Mouse (Mus musculus): ENCODE results near the gene Pafah1b3. TPM values are rescaled to one million over a fixed set of nuclear protein-coding genes. Genes with fewer than 3 reads are reported as not detected.

Pafah1b3 gene
- polyA plus RNA-seq, 1 experiment from 2014 or later: 152 TPM

- Histone ChIP-seq H3K27me3 (ENCODE audit: insufficient read depth, low read length) (no peaks in the 10 kb centered on the region), H3K9ac (ENCODE audit: low read depth, low read length) (peak overlapping the region; percentile 67), H3K4me3 (replicated peaks; ENCODE audit: low read depth, low read length) (peak overlapping the region; percentile 62), H3K27ac (peak overlapping the region; percentile 96), H3K4me1 (replicated peaks; ENCODE audit: insufficient read depth, low read length) (peaks cover 56% of the 10 kb centered on the region), H3K9me3 (replicated peaks; ENCODE audit: low read length) (no peaks in the 10 kb centered on the region), H3K4me2 (ENCODE audit: low read length) (peak overlapping the region; percentile 97), H3K36me3 (ENCODE audit: insufficient read depth, low read length) (0 out of 2 replicates have a peak, but pooled peaks cover 2% of the 10 kb centered on the region)
- ATAC-seq (replicated peaks; ENCODE audit: low FRiP score, low read depth) (no peak), DNase-seq (ENCODE audit: low spot score) (peak; percentile 62)
- TF ChIP-seq CTCF (IDR thresholded peaks at IDR 0.05; ENCODE audit: low read depth): 0 out of 2 replicates have a peak, but pooled peaks have one; percentile 2
- WGBS: 0% methylated on average over 6 of the region's 6 CpGs
Measured at GRCm38 (mm10) chr7:25279861-25280791, 17.7 kb downstream of the Pafah1b3 start.

GRCm38 (mm10) chr7:25279076-25279860 lies 18.5 kb downstream of the Pafah1b3 start:
- WGBS: 1% methylated on average over 48 of the region's 49 CpGs
- ATAC-seq (replicated peaks; ENCODE audit: low FRiP score, low read depth) (peak; percentile 21), DNase-seq (ENCODE audit: low spot score) (peak; percentile 89)
- no peaks in the 10 kb centered on the region for H3K36me3 ChIP-seq (ENCODE audit: insufficient read depth, low read length)
- H3K9me3 ChIP-seq (replicated peaks; ENCODE audit: low read length): no peaks in the 10 kb centered on the region
- peak; percentile 47 for TF ChIP-seq CTCF (IDR thresholded peaks at IDR 0.05; ENCODE audit: low read depth)
- peak overlapping the region; percentile 97 for H3K4me2 ChIP-seq (ENCODE audit: low read length)
- H3K4me3 ChIP-seq (replicated peaks; ENCODE audit: low read depth, low read length): peak overlapping the region; percentile 62
- peak overlapping the region; percentile 96 for H3K27ac ChIP-seq
- no peaks in the 10 kb centered on the region for H3K27me3 ChIP-seq (ENCODE audit: insufficient read depth, low read length)
- H3K4me1 ChIP-seq (replicated peaks; ENCODE audit: insufficient read depth, low read length): peaks cover 49% of the 10 kb centered on the region
- H3K9ac ChIP-seq (ENCODE audit: low read depth, low read length): peak overlapping the region; percentile 67

GRCm38 (mm10) chr7:25278341-25279075 lies 19.3 kb downstream of the Pafah1b3 start:
- Histone ChIP-seq H3K36me3 (ENCODE audit: insufficient read depth, low read length) (no peaks in the 10 kb centered on the region), H3K9me3 (replicated peaks; ENCODE audit: low read length) (no peaks in the 10 kb centered on the region), H3K27me3 (ENCODE audit: insufficient read depth, low read length) (no peaks in the 10 kb centered on the region), H3K9ac (ENCODE audit: low read depth, low read length) (peak overlapping the region; percentile 67), H3K4me1 (replicated peaks; ENCODE audit: insufficient read depth, low read length) (peaks cover 42% of the 10 kb centered on the region), H3K4me2 (ENCODE audit: low read length) (peak overlapping the region; percentile 97), H3K27ac (peak overlapping the region; percentile 96), H3K4me3 (replicated peaks; ENCODE audit: low read depth, low read length) (peak overlapping the region; percentile 62)
- ATAC-seq (replicated peaks; ENCODE audit: low FRiP score, low read depth) (peak; percentile 50), DNase-seq (ENCODE audit: low spot score) (peak; percentile 90)
- TF ChIP-seq CTCF (IDR thresholded peaks at IDR 0.05; ENCODE audit: low read depth): peak; percentile 68; the same call in 1 of the 2 replicates
- WGBS: under 1% methylated on average over 54 of the region's 60 CpGs

DNA sequence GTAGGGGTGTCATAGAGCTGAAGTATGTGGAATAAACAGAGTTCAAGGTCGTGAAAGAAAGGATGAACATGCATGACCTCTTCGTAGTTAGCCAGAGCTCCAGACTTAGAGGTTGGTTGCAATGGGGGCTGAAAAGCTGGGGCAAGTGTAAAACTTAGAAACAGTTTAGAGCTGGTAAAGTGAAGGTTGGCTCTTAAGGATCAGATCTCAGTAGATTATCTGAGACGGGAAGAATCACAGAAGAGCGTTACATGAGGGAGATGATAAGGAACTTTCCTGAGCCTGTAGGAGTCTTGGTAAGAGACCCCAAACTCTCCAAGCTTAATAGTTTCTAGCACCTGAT lies 19.8 kb downstream of the Pafah1b3 start:
- ATAC-seq (replicated peaks; ENCODE audit: low FRiP score, low read depth) (no peak), DNase-seq (ENCODE audit: low spot score) (no peak)
- 12% methylated on average over 4 of the region's 4 CpGs for WGBS
- H3K27me3 ChIP-seq (ENCODE audit: insufficient read depth, low read length): no peaks in the 10 kb centered on the region
- peak overlapping the region; percentile 62 for H3K4me3 ChIP-seq (replicated peaks; ENCODE audit: low read depth, low read length)
- H3K9ac ChIP-seq (ENCODE audit: low read depth, low read length): peak overlapping the region; percentile 67
- peak overlapping the region; percentile 97 for H3K4me2 ChIP-seq (ENCODE audit: low read length)
- no peaks in the 10 kb centered on the region for H3K9me3 ChIP-seq (replicated peaks; ENCODE audit: low read length)
- peaks cover 5% of the 10 kb centered on the region; the same call in 1 of the 2 replicates for H3K36me3 ChIP-seq (ENCODE audit: insufficient read depth, low read length)
- peak overlapping the region; percentile 96 for H3K27ac ChIP-seq
- H3K4me1 ChIP-seq (replicated peaks; ENCODE audit: insufficient read depth, low read length): peaks cover 40% of the 10 kb centered on the region
- TF ChIP-seq CTCF (IDR thresholded peaks at IDR 0.05; ENCODE audit: low read depth): no peak; the same call in 1 of the 2 replicates

GRCm38 (mm10) chr7:25277405-25277804 lies 20.4 kb downstream of the Pafah1b3 start:
- Histone ChIP-seq H3K36me3 (ENCODE audit: insufficient read depth, low read length) (peaks cover 10% of the 10 kb centered on the region), H3K27ac (peak overlapping the region; percentile 96; the same call in 1 of the 2 replicates), H3K9ac (ENCODE audit: low read depth, low read length) (0 out of 2 replicates have a peak overlapping the region, but pooled peaks have one; percentile 10), H3K27me3 (ENCODE audit: insufficient read depth, low read length) (no peaks in the 10 kb centered on the region), H3K4me3 (replicated peaks; ENCODE audit: low read depth, low read length) (no peak overlapping the region), H3K4me2 (ENCODE audit: low read length) (peak overlapping the region; percentile 97; the same call in 1 of the 2 replicates), H3K9me3 (replicated peaks; ENCODE audit: low read length) (no peaks in the 10 kb centered on the region), H3K4me1 (replicated peaks; ENCODE audit: insufficient read depth, low read length) (peaks cover 40% of the 10 kb centered on the region)
- no peak for ATAC-seq (replicated peaks; ENCODE audit: low FRiP score, low read depth)
- WGBS: 85% methylated on average over 4 of the region's 4 CpGs
- TF ChIP-seq CTCF (IDR thresholded peaks at IDR 0.05; ENCODE audit: low read depth): no peak
- DNase-seq (ENCODE audit: low spot score): no peak
